Mouse (Mus musculus): ENCODE measurements at regions not wholly inside any gene's neighbourhood (a gene's known extent, or its start where the extent isn't known, plus 50 kb on each side); places are given as distances from the start of the nearest gene placed in this dataset.

- Histone ChIP-seq H3K4me3 (replicated peaks; ENCODE audit: low read length) (no peak overlapping the region), H3K4me1 (ENCODE audit: control insufficient read depth, insufficient read depth, low read length) (peaks cover 4% of the 10 kb centered on the region; the same call in 1 of the 2 replicates), H3K9ac (ENCODE audit: low read depth, low read length, severe bottlenecking) (no peak overlapping the region), H3K36me3 (ENCODE audit: control insufficient read depth, insufficient read depth, low read length) (no peaks in the 10 kb centered on the region), H3K4me2 (replicated peaks; ENCODE audit: low read depth, low read length, severe bottlenecking) (no peak overlapping the region), H3K9me3 (ENCODE audit: control insufficient read depth, low read length) (no peaks in the 10 kb centered on the region), H3K27ac (replicated peaks; ENCODE audit: low read depth, low read length) (no peak overlapping the region), H3K27me3 (ENCODE audit: control insufficient read depth, insufficient read depth, low read length) (no peaks in the 10 kb centered on the region)
- ATAC-seq (ENCODE audit: low FRiP score, low read depth) (no peak), DNase-seq (ENCODE audit: low spot score) (no peak)
- TF ChIP-seq POLR2A (IDR thresholded peaks at IDR 0.05; ENCODE audit: borderline replicate concordance, extremely low read depth, insufficient read depth, insufficient read length) = no peak
- 55% methylated on average over 12 of the region's 12 CpGs for WGBS
Observed at GRCm38 (mm10) chr10:17196205-17196604, 526.8 kb upstream of the Cited2 start.

- H3K27ac ChIP-seq (replicated peaks; ENCODE audit: low read depth, low read length) = no peak overlapping the region
- no peak for ATAC-seq (ENCODE audit: low FRiP score, low read depth)
- WGBS = 31% methylated on average over 1 of the region's 1 CpGs
Observed at GRCm38 (mm10) chr10:17196636-17197035, 526.4 kb upstream of the Cited2 start.

GRCm38 (mm10) chr10:17200524-17201426 is 522.2 kb upstream of the Cited2 start:
- H3K4me1 ChIP-seq (ENCODE audit: control insufficient read depth, insufficient read depth, low read length) = peaks cover 6% of the 10 kb centered on the region; the same call in 1 of the 2 replicates
- DNase-seq (ENCODE audit: low spot score) (no peak), ATAC-seq (ENCODE audit: low FRiP score, low read depth) (no peak; the same call in 1 of the 2 replicates)
- H3K27me3 ChIP-seq (ENCODE audit: control insufficient read depth, insufficient read depth, low read length) = no peaks in the 10 kb centered on the region
- H3K9me3 ChIP-seq (ENCODE audit: control insufficient read depth, low read length) = no peaks in the 10 kb centered on the region
- no peak for TF ChIP-seq POLR2A (IDR thresholded peaks at IDR 0.05; ENCODE audit: borderline replicate concordance, extremely low read depth, insufficient read depth, insufficient read length)
- no peaks in the 10 kb centered on the region for H3K36me3 ChIP-seq (ENCODE audit: control insufficient read depth, insufficient read depth, low read length)
- H3K9ac ChIP-seq (ENCODE audit: low read depth, low read length, severe bottlenecking) = no peak overlapping the region
- no peak overlapping the region for H3K4me3 ChIP-seq (replicated peaks; ENCODE audit: low read length)
- WGBS = 55% methylated on average over 8 of the region's 8 CpGs
- no peak overlapping the region for H3K4me2 ChIP-seq (replicated peaks; ENCODE audit: low read depth, low read length, severe bottlenecking)
- no peak overlapping the region for H3K27ac ChIP-seq (replicated peaks; ENCODE audit: low read depth, low read length)

More at GRCm38 (mm10) chr10:17196636-17197035, 526.4 kb upstream of the Cited2 start:
- H3K4me2 ChIP-seq (replicated peaks; ENCODE audit: low read depth, low read length, severe bottlenecking) = no peak overlapping the region
- no peaks in the 10 kb centered on the region for H3K36me3 ChIP-seq (ENCODE audit: control insufficient read depth, insufficient read depth, low read length)
- H3K4me3 ChIP-seq (replicated peaks; ENCODE audit: low read length) = no peak overlapping the region
- H3K9ac ChIP-seq (ENCODE audit: low read depth, low read length, severe bottlenecking) = no peak overlapping the region
- DNase-seq (ENCODE audit: low spot score) = no peak
- TF ChIP-seq POLR2A (IDR thresholded peaks at IDR 0.05; ENCODE audit: borderline replicate concordance, extremely low read depth, insufficient read depth, insufficient read length) = no peak
- no peaks in the 10 kb centered on the region for H3K27me3 ChIP-seq (ENCODE audit: control insufficient read depth, insufficient read depth, low read length)
- H3K4me1 ChIP-seq (ENCODE audit: control insufficient read depth, insufficient read depth, low read length) = peaks cover 4% of the 10 kb centered on the region; the same call in 1 of the 2 replicates
- no peaks in the 10 kb centered on the region for H3K9me3 ChIP-seq (ENCODE audit: control insufficient read depth, low read length)

GRCm38 (mm10) chr10:17201427-17201745 is 521.6 kb upstream of the Cited2 start:
- H3K4me1 ChIP-seq (ENCODE audit: control insufficient read depth, insufficient read depth, low read length) = peaks cover 6% of the 10 kb centered on the region; the same call in 1 of the 2 replicates
- H3K9me3 ChIP-seq (ENCODE audit: control insufficient read depth, low read length) = no peaks in the 10 kb centered on the region
- H3K36me3 ChIP-seq (ENCODE audit: control insufficient read depth, insufficient read depth, low read length) = no peaks in the 10 kb centered on the region
- no peaks in the 10 kb centered on the region for H3K27me3 ChIP-seq (ENCODE audit: control insufficient read depth, insufficient read depth, low read length)
- TF ChIP-seq POLR2A (IDR thresholded peaks at IDR 0.05; ENCODE audit: borderline replicate concordance, extremely low read depth, insufficient read depth, insufficient read length) = no peak
- no peak overlapping the region for H3K4me3 ChIP-seq (replicated peaks; ENCODE audit: low read length)
- 0 out of 2 replicates have a peak, but pooled peaks have one; percentile 26 for ATAC-seq (ENCODE audit: low FRiP score, low read depth)
- 71% methylated on average over 1 of the region's 1 CpGs for WGBS
- no peak overlapping the region for H3K9ac ChIP-seq (ENCODE audit: low read depth, low read length, severe bottlenecking)
- no peak for DNase-seq (ENCODE audit: low spot score)
- no peak overlapping the region for H3K27ac ChIP-seq (replicated peaks; ENCODE audit: low read depth, low read length)
- no peak overlapping the region for H3K4me2 ChIP-seq (replicated peaks; ENCODE audit: low read depth, low read length, severe bottlenecking)

- Histone ChIP-seq H3K4me3 (replicated peaks; ENCODE audit: low read length) (no peak overlapping the region), H3K27me3 (ENCODE audit: control insufficient read depth, insufficient read depth, low read length) (no peaks in the 10 kb centered on the region), H3K36me3 (ENCODE audit: control insufficient read depth, insufficient read depth, low read length) (no peaks in the 10 kb centered on the region), H3K9me3 (ENCODE audit: control insufficient read depth, low read length) (no peaks in the 10 kb centered on the region), H3K4me1 (ENCODE audit: control insufficient read depth, insufficient read depth, low read length) (peaks cover 6% of the 10 kb centered on the region; the same call in 1 of the 2 replicates), H3K9ac (ENCODE audit: low read depth, low read length, severe bottlenecking) (no peak overlapping the region), H3K27ac (replicated peaks; ENCODE audit: low read depth, low read length) (no peak overlapping the region), H3K4me2 (replicated peaks; ENCODE audit: low read depth, low read length, severe bottlenecking) (no peak overlapping the region)
- 36% methylated on average over 4 of the region's 4 CpGs for WGBS
- DNase-seq (ENCODE audit: low spot score) (no peak), ATAC-seq (ENCODE audit: low FRiP score, low read depth) (no peak)
- TF ChIP-seq POLR2A (IDR thresholded peaks at IDR 0.05; ENCODE audit: borderline replicate concordance, extremely low read depth, insufficient read depth, insufficient read length) = no peak
Observed at GRCm38 (mm10) chr10:17202556-17203415, 520.2 kb upstream of the Cited2 start.

All from limb, embryonic 14.5 days (tissue).